Mouse (Mus musculus) left cerebral cortex, postnatal 10 days (tissue): ENCODE results near the gene Gsap. TPM values are rescaled to one million over a fixed set of nuclear protein-coding genes. Genes with fewer than 3 reads are reported as not detected.

ENCODE experiments used
- DNase-seq, 2 experiments: peaks; one replicate each; pipeline ENCODE4 v3.0.0; 2021 to 2022; ENCODE audit warnings: low spot score in 2 of 2, mixed read lengths in 1 of 2; ENCODE audit errors: extremely low spot score in 1 of 2
- intact Hi-C: fragments of 180-260 bp; cut with DNase I; formaldehyde crosslinking; loops from one replicate; pipeline ENCODE4 v1.15.1; 2025
- total RNA-seq, 2 experiments: library from RNA; stranded (reverse); gene quantifications; 2 replicates each; pipeline ENCODE4 v1.2.3; 2021

Gsap gene
- total RNA-seq, 2 experiments from 2014 or later, result 4.7 to 5.1 TPM

DNA sequence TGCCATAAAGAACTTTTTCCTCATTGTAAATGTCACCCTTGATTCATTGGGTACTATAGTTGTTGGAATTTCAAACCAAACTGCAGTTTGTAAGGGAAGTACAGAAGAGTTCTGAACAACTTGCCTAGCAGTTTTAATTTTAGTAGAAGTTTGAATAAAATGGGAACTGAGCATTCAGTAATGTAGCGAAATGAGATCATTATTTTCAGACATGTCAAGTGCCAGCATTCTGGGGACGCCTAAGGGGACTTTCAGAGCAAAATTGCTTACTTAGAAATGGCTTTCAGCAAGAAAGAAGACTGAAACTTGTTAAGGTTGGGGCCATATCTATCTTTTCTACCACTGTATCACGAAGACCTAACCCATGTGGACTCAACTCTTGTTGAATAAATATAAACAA lies 172.6 kb downstream of the Gsap start:
- intact Hi-C loops, result no loop called here
- no peak for DNase-seq

DNA sequence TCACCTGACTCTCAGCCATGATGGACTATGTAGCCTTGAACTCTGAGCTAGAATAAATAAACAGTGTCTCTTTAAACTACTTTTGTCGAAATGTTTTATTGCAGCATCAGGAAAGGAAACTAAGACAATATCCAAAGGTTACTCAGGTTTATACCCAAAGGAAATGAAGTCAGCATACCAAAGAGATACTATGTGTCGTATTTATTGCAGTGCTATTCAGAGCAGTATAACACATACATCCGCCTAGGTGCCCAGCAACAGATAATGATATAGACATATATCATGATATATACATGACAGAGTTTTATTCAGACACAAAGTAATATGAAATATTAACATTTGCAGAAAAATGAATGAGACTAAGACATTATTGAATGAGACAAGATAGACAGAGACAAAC lies 177.3 kb downstream of the Gsap start:
- intact Hi-C loops, result no loop called here

More for the DNA sequence above, 177.3 kb downstream of the Gsap start:
- no peak for DNase-seq

Other genes starting within 250 kb of the Gsap start
- gene Rsbn1l, start 229.9 kb upstream of the Gsap start, total RNA-seq, result 10 to 100 TPM; 14.1 to 14.6 TPM
- 10 to 100 TPM; 38.3 to 41.1 TPM for gene Ptpn12, start 130.3 kb upstream of the Gsap start, total RNA-seq
- 1 to 10 TPM; 2.0 to 2.1 TPM for gene Fgl2, start 186.4 kb downstream of the Gsap start, total RNA-seq
- gene Ccdc146, start 238.4 kb downstream of the Gsap start, total RNA-seq, result under 1 TPM; 0.16 to 0.28 TPM
- 10 to 100 TPM; 11.6 to 12.5 TPM for gene Fam185a, start 238.7 kb downstream of the Gsap start, total RNA-seq